Mouse (Mus musculus) myocyte (in vitro differentiated cells): ENCODE data around the gene Pced1a. TPM values are rescaled to one million over a fixed set of nuclear protein-coding genes. Genes with fewer than 3 reads are reported as not detected.

Experiments
- H3K27me3 ChIP-seq: one replicate; pipeline ENCODE4 v1.6.1; 2011; ENCODE audit not compliant: control insufficient read depth, insufficient read depth, insufficient read length
- H3K36me3 ChIP-seq: one replicate; pipeline ENCODE4 v1.6.1; 2011; ENCODE audit not compliant: control insufficient read depth, insufficient read depth
- H3K4me2 ChIP-seq: one replicate; pipeline ENCODE4 v1.6.1; 2011; ENCODE audit warnings: low read depth, control low read depth
- H3K4me3 ChIP-seq: one replicate; pipeline ENCODE4 v1.5.1; 2011; ENCODE audit warnings: mild to moderate bottlenecking, control low read depth, moderate library complexity
- H3K79me2 ChIP-seq: one replicate; pipeline ENCODE4 v1.6.1; 2011; ENCODE audit not compliant: control insufficient read depth, insufficient read depth
- H3ac ChIP-seq: one replicate; pipeline ENCODE4 v1.6.1; 2011; ENCODE audit not compliant: control insufficient read depth, insufficient read length
- CEBPB ChIP-seq: IDR thresholded peaks from 2 replicates; pipeline ENCODE4 v1.6.1; 2011; ENCODE audit warnings: mild to moderate bottlenecking, moderate library complexity; ENCODE audit not compliant: poor library complexity, insufficient read depth, severe bottlenecking
- E2F4 ChIP-seq: IDR thresholded peaks from one replicate; pipeline ENCODE4 v1.6.1; 2011; ENCODE audit warnings: mild to moderate bottlenecking, control low read depth, moderate library complexity; ENCODE audit not compliant: insufficient read depth
- MAX ChIP-seq: IDR thresholded peaks from one replicate; pipeline ENCODE4 v1.6.1; 2011; ENCODE audit warnings: low read depth, mild to moderate bottlenecking, control low read depth
- MYOD1 ChIP-seq, 3 experiments: IDR thresholded peaks; one replicate each; pipeline ENCODE4 v1.6.1; 2011; ENCODE audit warnings: control low read depth in 2 of 3, low read depth in 2 of 3, mild to moderate bottlenecking in 2 of 3, moderate library complexity in 1 of 3; ENCODE audit not compliant: insufficient read length in 2 of 3, control insufficient read depth in 1 of 3
- MYOG ChIP-seq, 3 experiments: IDR thresholded peaks; one replicate each; pipeline ENCODE4 v1.6.1; 2011; ENCODE audit warnings: control low read depth in 2 of 3, low read depth in 2 of 3, mild to moderate bottlenecking in 2 of 3; ENCODE audit not compliant: insufficient read length in 2 of 3, control insufficient read depth in 1 of 3, insufficient read depth in 1 of 3
- POLR2A ChIP-seq: IDR thresholded peaks from one replicate; pipeline ENCODE4 v1.6.1; 2011; ENCODE audit warnings: low read depth, mild to moderate bottlenecking, control low read depth, moderate library complexity; ENCODE audit not compliant: insufficient read length
- POLR2AphosphoS2 ChIP-seq: IDR thresholded peaks from one replicate; pipeline ENCODE4 v1.6.1; 2011; ENCODE audit warnings: low read depth, control low read depth; ENCODE audit not compliant: insufficient read length
- REST ChIP-seq: IDR thresholded peaks from one replicate; pipeline ENCODE4 v1.6.1; 2011; ENCODE audit warnings: mild to moderate bottlenecking, control low read depth, moderate library complexity; ENCODE audit not compliant: insufficient read depth, insufficient read length
- SRF ChIP-seq: IDR thresholded peaks from one replicate; pipeline ENCODE4 v1.6.1; 2011; ENCODE audit warnings: low read depth; ENCODE audit not compliant: control insufficient read depth, insufficient read length
- TCF12 ChIP-seq: IDR thresholded peaks from one replicate; pipeline ENCODE4 v1.6.1; 2011; ENCODE audit warnings: mild to moderate bottlenecking, control low read depth; ENCODE audit not compliant: poor library complexity, insufficient read depth, severe bottlenecking
- TCF3 ChIP-seq: IDR thresholded peaks from one replicate; pipeline ENCODE4 v1.6.1; 2011; ENCODE audit warnings: low read depth, control low read depth; ENCODE audit not compliant: insufficient read length
- USF1 ChIP-seq: IDR thresholded peaks from one replicate; pipeline ENCODE4 v1.6.1; 2011; ENCODE audit warnings: low read depth, mild to moderate bottlenecking, control low read depth, moderate library complexity
- polyA plus RNA-seq: library from polyadenylated mRNA; unstranded; fragments of >200 nt; fragmentation: generic; extraction: Trizol; gene quantifications from one replicate; pipeline ENCODE4 v1.2.1, GENCODE M21; 2012; ENCODE audit warnings: missing spikeins

Gene Pced1a
- polyA plus RNA-seq, 1 experiment = 10.9 TPM

DNA sequence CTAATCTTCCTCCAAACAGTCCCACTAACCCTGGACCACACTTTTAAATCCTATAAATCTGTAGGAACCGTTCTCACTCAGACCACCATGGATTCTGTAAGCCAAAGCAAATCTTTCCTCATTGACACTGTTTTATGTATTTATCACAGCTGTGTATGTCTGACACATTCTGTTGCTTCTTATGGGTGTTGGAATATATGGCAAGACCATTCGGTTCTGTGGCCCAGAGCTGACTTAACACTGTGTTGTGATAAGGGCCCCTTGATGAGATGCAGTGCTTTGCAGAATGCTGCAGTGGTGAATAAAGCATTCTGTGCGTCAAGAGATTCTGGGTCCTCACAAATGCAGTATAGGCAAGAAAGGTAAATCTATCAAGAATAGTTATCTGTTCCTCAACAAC lies 7.7 kb upstream of the Pced1a start:
- Histone ChIP-seq H3K4me3 (no peak overlapping the region), H3K79me2 (peaks cover 56% of the 10 kb centered on the region), H3ac (no peak overlapping the region), H3K4me2 (no peak overlapping the region), H3K36me3 (no peaks in the 10 kb centered on the region), H3K27me3 (no peaks in the 10 kb centered on the region)
- TF ChIP-seq USF1 (no peak), MYOD1 (IDR thresholded peaks at IDR 0.05; ENCODE audit: control insufficient read depth in 1 of 3, insufficient read length in 2 of 3, low read depth in 2 of 3) (no peak), TCF3 (no peak), REST (no peak), POLR2AphosphoS2 (no peak), MYOG (IDR thresholded peaks at IDR 0.05; ENCODE audit: control insufficient read depth in 1 of 3, insufficient read depth in 1 of 3, insufficient read length in 2 of 3, low read depth in 2 of 3) (no peak), SRF (no peak), E2F4 (no peak), CEBPB (no peak), MAX (no peak), TCF12 (no peak), POLR2A (no peak)

DNA sequence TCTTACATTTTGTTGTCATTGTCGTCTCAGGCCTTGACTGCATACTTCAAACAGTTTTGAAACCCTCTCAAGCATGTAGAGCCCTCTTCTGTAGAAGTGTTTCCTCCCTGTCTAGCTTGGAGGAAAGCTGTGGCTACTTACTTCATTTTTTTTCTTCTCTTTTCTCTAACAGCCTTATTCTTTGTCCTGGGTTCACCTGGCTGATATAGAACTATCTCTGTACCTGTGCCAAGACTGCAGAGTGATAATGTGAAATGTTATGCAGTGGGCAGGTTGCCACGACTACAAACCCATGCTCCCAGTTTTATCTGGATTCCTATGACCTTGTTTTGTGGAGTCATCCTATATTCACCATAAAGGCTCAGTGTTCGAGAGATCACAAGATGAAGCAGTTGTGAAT lies 6.0 kb upstream of the Pced1a start:
- TF ChIP-seq POLR2AphosphoS2 = no peak
- TF ChIP-seq E2F4 = no peak
- no peak for TF ChIP-seq MYOG (IDR thresholded peaks at IDR 0.05; ENCODE audit: control insufficient read depth in 1 of 3, insufficient read depth in 1 of 3, insufficient read length in 2 of 3, low read depth in 2 of 3)
- no peak for TF ChIP-seq MAX
- no peak for TF ChIP-seq CEBPB
- no peak for TF ChIP-seq POLR2A
- no peak for TF ChIP-seq MYOD1 (IDR thresholded peaks at IDR 0.05; ENCODE audit: control insufficient read depth in 1 of 3, insufficient read length in 2 of 3, low read depth in 2 of 3)
- no peak for TF ChIP-seq REST
- TF ChIP-seq USF1 = no peak
- no peak for TF ChIP-seq TCF3
- TF ChIP-seq TCF12 = no peak
- TF ChIP-seq SRF = no peak
- Histone ChIP-seq H3K36me3 (no peaks in the 10 kb centered on the region), H3K27me3 (no peaks in the 10 kb centered on the region), H3K4me3 (no peak overlapping the region), H3K4me2 (no peak overlapping the region), H3ac (no peak overlapping the region), H3K79me2 (peaks cover 62% of the 10 kb centered on the region)

DNA sequence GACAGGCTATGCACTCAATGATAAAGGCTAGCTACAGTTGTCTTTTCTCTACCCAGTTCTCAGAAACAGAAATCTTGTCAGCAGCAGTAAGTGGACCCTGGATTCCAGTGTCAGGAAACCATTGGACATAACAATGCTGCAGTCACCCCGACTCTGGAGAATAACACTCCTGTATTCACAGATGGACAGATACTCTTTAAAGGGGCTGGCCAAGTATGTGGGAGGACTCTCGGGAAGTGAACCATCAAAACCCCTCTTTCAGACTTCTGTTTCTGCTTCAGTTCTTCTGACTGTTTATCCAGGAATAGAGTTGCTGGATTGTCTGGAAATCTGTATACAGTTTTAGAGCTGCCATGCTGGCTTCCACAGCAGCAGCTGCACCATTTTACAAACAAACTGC lies 5.3 kb upstream of the Pced1a start:
- no peak overlapping the region for H3K4me3 ChIP-seq
- H3K4me2 ChIP-seq = no peak overlapping the region
- peaks cover 62% of the 10 kb centered on the region for H3K79me2 ChIP-seq
- no peak overlapping the region for H3ac ChIP-seq
- no peak for TF ChIP-seq USF1
- no peak for TF ChIP-seq TCF3
- no peak for TF ChIP-seq CEBPB
- TF ChIP-seq E2F4 = no peak
- no peak for TF ChIP-seq MYOG (IDR thresholded peaks at IDR 0.05; ENCODE audit: control insufficient read depth in 1 of 3, insufficient read depth in 1 of 3, insufficient read length in 2 of 3, low read depth in 2 of 3)
- TF ChIP-seq MAX = no peak
- H3K27me3 ChIP-seq = no peaks in the 10 kb centered on the region
- H3K36me3 ChIP-seq = no peaks in the 10 kb centered on the region

DNA sequence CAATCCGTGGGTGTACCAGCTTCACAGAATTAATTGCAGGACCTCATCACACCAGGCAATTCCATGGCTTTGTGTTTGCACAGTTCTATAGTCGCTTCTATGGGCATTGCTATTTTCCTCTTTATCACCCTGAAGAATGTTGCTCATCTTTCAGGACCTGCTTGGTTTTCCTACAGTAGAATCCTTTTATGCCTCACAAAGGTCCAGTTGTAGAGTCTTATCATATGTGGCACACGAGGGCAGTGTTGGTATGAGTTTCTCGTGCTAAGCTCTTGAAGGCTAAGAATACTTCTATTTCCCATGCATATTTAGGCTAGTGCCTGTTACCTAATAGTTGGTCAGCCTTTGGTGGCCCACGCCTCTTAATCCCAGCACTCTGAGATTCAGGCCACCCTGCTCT lies 611 bp upstream of the Pced1a start:
- Histone ChIP-seq H3K36me3 (no peaks in the 10 kb centered on the region), H3K27me3 (no peaks in the 10 kb centered on the region), H3K4me3 (peak overlapping the region; percentile 99), H3K79me2 (peaks cover 44% of the 10 kb centered on the region), H3K4me2 (peak overlapping the region; percentile 91), H3ac (peak overlapping the region; percentile 44)
- TF ChIP-seq SRF (no peak), POLR2AphosphoS2 (no peak), CEBPB (no peak), E2F4 (no peak), REST (no peak), POLR2A (no peak), USF1 (no peak), MYOD1 (IDR thresholded peaks at IDR 0.05; ENCODE audit: control insufficient read depth in 1 of 3, insufficient read length in 2 of 3, low read depth in 2 of 3) (no peak), MYOG (IDR thresholded peaks at IDR 0.05; ENCODE audit: control insufficient read depth in 1 of 3, insufficient read depth in 1 of 3, insufficient read length in 2 of 3, low read depth in 2 of 3) (no peak), MAX (no peak), TCF12 (no peak), TCF3 (no peak)
